Mouse (Mus musculus): Measurements from ENCODE around the gene Pglyrp4. TPM values are rescaled to one million over a fixed set of nuclear protein-coding genes. Genes with fewer than 3 reads are reported as not detected.

Gene Pglyrp4
- polyA plus RNA-seq, 1 experiment from 2014 or later, result not detected

Other genes starting within 250 kb of the Pglyrp4 start
- 98.2 and 103 TPM in 2 replicates for gene Snapin, start 235.9 kb upstream of the Pglyrp4 start, polyA plus RNA-seq (2015; fragmentation: Nextera tagmentation; extraction: Ambion mirVana)
- gene Chtop, start 217.4 kb upstream of the Pglyrp4 start, polyA plus RNA-seq (2015; fragmentation: Nextera tagmentation; extraction: Ambion mirVana), result 183 and 200 TPM in 2 replicates
- gene S100a1, start 212.5 kb upstream of the Pglyrp4 start, polyA plus RNA-seq (2015; fragmentation: Nextera tagmentation; extraction: Ambion mirVana), result 9.0 and 13.0 TPM in 2 replicates
- gene S100a13, start 212.5 kb upstream of the Pglyrp4 start, polyA plus RNA-seq (2015; fragmentation: Nextera tagmentation; extraction: Ambion mirVana), result 13.9 and 14.9 TPM in 2 replicates
- gene S100a14, start 200.1 kb upstream of the Pglyrp4 start, polyA plus RNA-seq (2015; fragmentation: Nextera tagmentation; extraction: Ambion mirVana), result 0.81 TPM in 1 of 2 replicates, not detected in the other
- 31.5 and 37.5 TPM in 2 replicates for gene S100a16, start 189.7 kb upstream of the Pglyrp4 start, polyA plus RNA-seq (2015; fragmentation: Nextera tagmentation; extraction: Ambion mirVana)
- 1.4 and 1.9 TPM in 2 replicates for gene S100a3, start 166.3 kb upstream of the Pglyrp4 start, polyA plus RNA-seq (2015; fragmentation: Nextera tagmentation; extraction: Ambion mirVana)
- not detected in 2 replicates for gene S100a2, start 136.7 kb upstream of the Pglyrp4 start, polyA plus RNA-seq (2015; fragmentation: Nextera tagmentation; extraction: Ambion mirVana)
- gene Gm42674, start 125.0 kb upstream of the Pglyrp4 start, polyA plus RNA-seq (2015; fragmentation: Nextera tagmentation; extraction: Ambion mirVana), result not detected in 2 replicates
- gene S100a4, start 123.1 kb upstream of the Pglyrp4 start, polyA plus RNA-seq (2015; fragmentation: Nextera tagmentation; extraction: Ambion mirVana), result not detected in 2 replicates
- gene S100a5, start 118.4 kb upstream of the Pglyrp4 start, polyA plus RNA-seq (2015; fragmentation: Nextera tagmentation; extraction: Ambion mirVana), result not detected in 2 replicates
- gene S100a6, start 114.0 kb upstream of the Pglyrp4 start, polyA plus RNA-seq (2015; fragmentation: Nextera tagmentation; extraction: Ambion mirVana), result 28.2 and 28.4 TPM in 2 replicates
- gene S100a7a, start 72.9 kb upstream of the Pglyrp4 start, polyA plus RNA-seq (2015; fragmentation: Nextera tagmentation; extraction: Ambion mirVana), result not detected in 2 replicates
- 13.5 and 16.1 TPM in 2 replicates for gene S100a8, start 57.9 kb upstream of the Pglyrp4 start, polyA plus RNA-seq (2015; fragmentation: Nextera tagmentation; extraction: Ambion mirVana)
- gene S100a9, start 31.2 kb upstream of the Pglyrp4 start, polyA plus RNA-seq (2015; fragmentation: Nextera tagmentation; extraction: Ambion mirVana), result 8.0 and 12.1 TPM in 2 replicates
- not detected in 2 replicates for gene Gm5849, start 51.0 kb downstream of the Pglyrp4 start, polyA plus RNA-seq (2015; fragmentation: Nextera tagmentation; extraction: Ambion mirVana)